Mouse (Mus musculus) 416B (cell line): ENCODE data around the gene Lrrc73.
A peak's percentile ranks its signal among the peaks of the same experiment; 100 is the strongest.

Experiments
- DNase-seq: peaks from one replicate; pipeline ENCODE4 v3.0.0; 2011; ENCODE audit warnings: low read depth

The Lrrc73 gene

DNA sequence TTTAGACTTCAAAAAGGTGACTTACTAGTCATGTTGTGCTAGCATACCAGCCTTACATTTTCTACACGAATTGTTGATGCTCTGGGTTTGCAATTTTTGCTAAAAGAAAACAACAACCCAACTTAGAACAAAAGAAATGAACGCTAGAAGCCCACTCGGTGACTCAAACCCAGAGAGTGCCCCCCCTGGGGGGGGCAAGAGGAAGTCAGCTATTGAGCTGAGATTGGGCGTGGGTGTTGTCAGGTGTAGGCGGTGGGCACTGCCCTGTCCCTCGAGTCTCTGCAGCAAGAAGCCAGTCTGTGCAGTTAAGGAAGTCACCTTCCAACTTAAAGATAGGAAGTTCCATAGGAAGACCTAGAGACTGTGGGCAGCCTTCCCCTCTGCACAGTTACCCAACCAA is 43.3 kb downstream of the Lrrc73 start:
- DNase-seq: no peak

DNA sequence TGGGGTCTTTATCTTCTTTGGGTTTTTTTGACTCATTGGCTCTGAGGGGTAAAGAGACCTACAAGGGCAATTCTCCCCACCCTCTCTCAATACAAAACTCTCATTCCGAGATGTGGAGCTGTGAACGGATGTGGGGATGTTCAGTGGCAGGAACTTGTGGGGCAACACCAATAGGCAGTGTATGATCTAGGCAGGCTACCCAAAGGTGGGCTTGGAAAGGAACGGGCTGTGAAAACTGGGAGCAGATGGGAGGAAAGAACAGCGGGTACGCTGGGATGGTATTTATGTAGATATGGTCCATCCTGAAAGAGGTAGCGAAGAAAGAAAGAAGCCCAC is 43.7 kb downstream of the Lrrc73 start:
- no peak for DNase-seq

DNA sequence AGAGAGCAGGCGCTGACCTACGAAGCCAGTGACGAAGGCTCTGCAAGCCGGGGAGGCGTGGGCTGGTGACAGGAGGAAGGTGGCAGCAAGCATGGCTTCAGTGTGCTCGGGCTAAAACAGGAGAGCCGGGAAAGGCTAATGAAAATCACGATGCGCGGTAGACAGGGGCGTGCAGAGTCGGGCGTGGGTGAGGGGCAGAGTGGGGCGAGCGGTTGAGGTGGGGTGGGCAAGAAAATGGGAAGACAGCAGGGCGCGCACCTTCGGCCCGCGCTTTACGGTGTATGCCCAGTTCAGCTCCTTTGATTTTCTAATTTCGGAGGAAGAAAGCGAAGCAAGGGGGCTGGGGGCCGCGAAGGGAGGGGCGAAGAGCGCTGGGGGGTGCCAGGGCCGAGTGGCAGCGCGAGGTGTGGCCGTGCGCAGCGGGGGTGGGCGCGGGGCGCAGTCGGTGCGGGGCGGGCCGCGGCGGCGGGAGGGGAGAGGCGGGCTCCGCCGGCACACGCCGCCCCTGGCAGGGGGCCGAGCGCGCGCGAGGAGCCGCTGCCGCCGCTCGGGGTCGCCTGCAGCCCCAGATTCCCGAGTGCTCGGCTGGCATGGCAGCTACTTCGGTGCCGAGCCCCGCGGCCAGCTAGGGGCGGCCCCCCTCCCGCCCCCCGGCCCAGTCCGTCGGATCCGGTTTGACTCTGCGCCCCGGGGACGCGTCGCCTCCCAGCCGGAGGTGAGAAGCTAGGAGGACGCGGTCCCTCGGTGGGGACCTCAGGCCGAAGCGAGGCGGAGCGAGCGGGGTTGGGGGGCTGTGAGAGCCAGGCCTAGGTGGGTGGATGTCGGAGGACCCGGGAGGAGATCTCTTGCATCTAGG is 44.3 kb downstream of the Lrrc73 start, which contains the start of gene Dlk2:
TSS of gene Dlk2 (plus strand) at position 58 of the 856 bp plus-strand sequence.
- DNase-seq: no peak

DNA sequence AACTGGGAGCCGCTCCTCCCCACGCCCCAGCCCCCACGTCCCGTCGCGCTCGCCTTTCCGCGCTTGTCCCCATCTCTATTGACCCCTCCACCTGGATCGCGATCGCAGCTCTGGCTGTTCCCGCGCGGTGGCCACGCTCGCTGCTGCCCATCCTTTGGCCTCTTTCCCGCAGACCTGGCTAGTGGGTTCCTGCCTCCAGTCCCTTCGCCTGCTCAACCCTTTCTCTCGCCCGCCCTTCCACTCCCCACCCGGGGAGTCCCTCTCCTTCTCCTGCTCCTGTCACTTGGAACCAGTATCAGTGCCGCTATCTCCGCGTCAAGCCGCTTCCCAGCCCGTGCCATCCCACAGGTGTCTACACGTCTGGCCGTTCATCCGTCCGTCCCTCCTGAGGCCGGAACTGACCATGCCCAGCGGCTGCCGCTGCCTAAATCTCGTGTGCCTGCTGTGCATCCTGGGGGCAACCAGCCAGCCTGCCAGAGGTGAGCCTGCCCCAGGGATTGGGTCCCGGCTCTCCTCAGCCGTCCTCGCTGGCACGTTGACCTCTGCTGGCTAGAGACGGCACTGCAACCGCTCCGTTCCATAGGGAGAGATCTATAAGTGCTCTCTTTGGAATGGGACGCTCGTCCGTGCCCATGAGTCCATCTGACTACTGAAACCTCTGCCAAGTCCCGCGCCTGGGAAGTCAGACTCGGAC is 45.0 kb downstream of the Lrrc73 start:
- peak; percentile 54 for DNase-seq

GRCm38 (mm10) chr17:46301892-46302291 is 48.6 kb downstream of the Lrrc73 start:
- DNase-seq: no peak

- no peak for DNase-seq
Measured at GRCm38 (mm10) chr17:46304184-46304583, 50.9 kb downstream of the Lrrc73 start.
